Mouse (Mus musculus): ENCODE data around the gene Rab1a.

GRCm38 (mm10) chr11:20253088-20253487 is 51.9 kb downstream of the Rab1a start:
- no peak for TF ChIP-seq CTCF (IDR thresholded peaks at IDR 0.05; ENCODE audit: extremely low read depth, insufficient read depth, low read length)
- no peak for TF ChIP-seq POLR2A (IDR thresholded peaks at IDR 0.05; ENCODE audit: extremely low read depth, insufficient read depth, low read length)

All from cortical plate, adult 2 months (tissue).